Mouse (Mus musculus) WW6 (cell line): ENCODE data around the gene Tipin.
A peak's percentile ranks its signal among the peaks of the same experiment; 100 is the strongest.
"Not testable (repeated sequence)": the region's sequence is repeated elsewhere in the genome, so short reads cannot be mapped to it uniquely, and the experiment has no call there.

ENCODE experiments used
- DNase-seq: peaks from one replicate; pipeline ENCODE4 v3.0.0-alpha.2; 2013; ENCODE audit warnings: low read depth, low spot score

Gene Tipin

DNA sequence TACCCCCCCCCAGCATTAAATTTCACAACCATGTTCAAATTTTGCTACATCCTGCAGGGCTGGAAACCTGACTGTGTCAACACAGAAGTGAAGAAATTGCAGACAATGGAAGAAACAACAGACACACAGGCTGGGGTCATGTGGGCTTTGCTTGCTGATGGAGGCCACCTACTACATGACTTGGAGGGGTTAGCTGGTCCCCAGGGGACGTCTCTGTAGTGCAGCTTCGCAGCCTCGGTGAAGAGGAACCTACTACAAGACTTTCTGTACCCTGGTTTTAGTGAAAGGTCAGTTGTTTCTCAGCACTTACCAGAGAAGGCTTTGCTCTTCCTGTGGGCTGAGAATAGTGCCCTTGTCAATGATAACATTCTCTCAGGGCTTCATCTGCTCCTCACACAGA, 10.1 kb upstream of the Tipin start:
- no peak for DNase-seq

DNA sequence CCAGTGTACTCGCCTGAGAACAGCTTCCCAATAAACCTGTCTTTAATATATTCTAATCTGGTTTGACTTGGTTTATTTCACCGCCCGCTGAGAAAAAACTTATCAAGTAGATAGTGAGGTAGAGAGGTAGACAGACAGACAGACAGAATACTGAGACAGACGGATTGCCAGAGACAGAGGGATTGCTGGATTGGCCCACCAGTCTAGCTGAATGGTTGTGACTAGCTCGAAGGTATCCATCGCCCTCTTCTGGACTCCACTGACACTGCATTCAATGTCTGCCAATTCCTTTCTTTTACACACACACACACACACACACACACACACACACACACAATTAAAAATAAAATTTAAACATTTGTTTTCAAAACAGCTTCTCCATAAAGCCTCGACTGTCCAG, 8.8 kb upstream of the Tipin start:
- no peak for DNase-seq

GRCm38 (mm10) chr9:64273757-64274156, 7.6 kb upstream of the Tipin start:
- no peak for DNase-seq

DNA sequence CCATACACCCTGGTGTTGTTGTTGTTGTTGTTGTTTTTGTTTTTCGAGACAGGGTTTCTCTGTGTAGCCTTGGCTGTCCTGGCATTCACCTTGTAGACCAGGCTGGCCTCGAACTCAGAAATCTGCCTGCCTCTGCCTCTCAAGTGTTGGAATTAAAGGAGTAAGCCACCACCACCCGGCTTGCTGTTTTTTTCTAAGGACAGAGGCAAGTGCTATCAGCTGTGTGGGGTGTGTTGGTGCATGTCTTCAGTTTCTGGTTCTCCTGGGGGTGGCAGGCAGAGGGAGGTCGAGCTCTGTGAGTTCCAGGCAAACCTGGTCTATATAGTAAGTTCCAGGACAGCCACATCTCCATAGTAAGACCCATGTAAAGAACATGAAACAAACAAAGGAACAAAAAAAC, 7.1 kb upstream of the Tipin start:
- DNase-seq = no peak

- no peak for DNase-seq
These were observed 6.5 kb upstream of the Tipin start for GRCm38 (mm10) chr9:64274919-64275318.

DNA sequence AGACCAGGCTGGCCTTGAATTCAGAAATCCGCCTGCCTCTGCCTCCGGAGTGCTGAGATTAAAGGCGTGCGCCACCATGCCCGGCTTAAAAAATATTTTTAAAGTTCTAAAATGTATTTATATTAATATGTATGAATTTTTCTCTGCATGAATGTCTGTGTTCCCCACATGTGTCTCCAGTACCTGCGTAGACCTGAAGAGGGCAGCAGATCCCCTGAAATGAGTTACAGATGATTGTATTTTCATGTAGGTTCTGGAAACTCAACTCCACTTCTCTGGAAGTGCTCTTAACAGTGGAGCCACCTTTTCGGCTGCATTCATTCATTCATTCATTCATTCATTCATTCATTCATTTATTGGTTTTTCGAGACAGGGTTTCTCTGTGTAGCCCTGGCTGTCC, 3.7 kb upstream of the Tipin start:
- DNase-seq = no peak

DNA sequence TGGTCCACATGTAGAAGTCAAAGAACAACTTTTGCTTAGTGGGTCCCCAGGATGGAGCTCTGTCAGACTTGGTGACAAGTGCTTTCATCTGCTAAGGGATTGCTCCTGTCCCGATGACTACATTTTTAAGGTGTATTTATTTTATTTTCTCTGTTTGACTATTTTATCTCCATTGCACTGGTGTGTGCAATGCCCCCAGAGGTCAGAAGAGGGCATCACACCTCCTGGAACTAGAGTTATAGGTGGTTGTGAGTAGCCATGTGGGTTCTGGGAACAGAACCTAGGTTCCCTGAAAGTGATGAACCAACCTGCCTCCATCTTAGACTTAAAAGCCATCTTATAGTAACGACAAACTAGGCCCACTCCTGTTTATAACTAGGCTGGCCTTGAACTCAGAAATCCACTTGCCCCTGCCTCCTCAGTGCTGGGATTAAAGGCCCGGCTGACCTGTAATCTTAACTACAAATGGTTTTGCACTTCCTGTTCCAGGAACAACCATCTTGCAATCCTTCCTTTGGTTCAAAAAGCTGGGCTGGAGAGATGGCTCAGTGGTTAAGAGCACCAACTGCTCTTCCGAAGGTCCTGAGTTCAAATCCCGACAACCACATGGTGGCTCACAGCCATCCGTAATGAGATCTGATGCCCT, 2.6 kb upstream of the Tipin start:
- DNase-seq = no peak

DNA sequence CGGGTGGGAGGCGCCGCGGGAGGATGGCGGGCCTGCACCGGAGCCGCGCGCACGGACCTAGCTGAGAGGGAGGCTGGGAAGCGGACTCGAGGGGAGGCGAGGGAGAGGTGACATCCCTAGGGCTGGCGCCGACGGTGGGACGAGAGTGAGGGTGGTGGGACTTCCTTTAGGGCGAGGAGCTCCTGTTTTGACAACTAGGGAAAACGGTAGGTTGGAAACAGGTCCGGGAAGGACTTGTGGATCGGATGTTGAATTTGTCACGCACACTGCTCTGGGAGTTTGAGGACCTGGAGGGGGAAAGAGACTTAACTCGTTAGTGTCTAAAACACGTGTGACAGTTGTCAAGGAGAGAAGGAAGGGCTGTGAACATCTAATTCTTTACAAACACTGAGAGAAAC, 399 bp downstream of the Tipin start:
- no peak for DNase-seq

GRCm38 (mm10) chr9:64282404-64282987, 1.1 kb downstream of the Tipin start:
- DNase-seq = no peak

- DNase-seq = not testable (repeated sequence)
These were observed 21.7 kb downstream of the Tipin start for GRCm38 (mm10) chr9:64303086-64303485.

- no peak for DNase-seq
These were observed 25.3 kb downstream of the Tipin start for GRCm38 (mm10) chr9:64306476-64307312.

- DNase-seq = peak; percentile 29
These were observed 29.8 kb downstream of the Tipin start for GRCm38 (mm10) chr9:64310996-64311785.

- no peak for DNase-seq
These were observed 30.7 kb downstream of the Tipin start for GRCm38 (mm10) chr9:64312128-64312527.

DNA sequence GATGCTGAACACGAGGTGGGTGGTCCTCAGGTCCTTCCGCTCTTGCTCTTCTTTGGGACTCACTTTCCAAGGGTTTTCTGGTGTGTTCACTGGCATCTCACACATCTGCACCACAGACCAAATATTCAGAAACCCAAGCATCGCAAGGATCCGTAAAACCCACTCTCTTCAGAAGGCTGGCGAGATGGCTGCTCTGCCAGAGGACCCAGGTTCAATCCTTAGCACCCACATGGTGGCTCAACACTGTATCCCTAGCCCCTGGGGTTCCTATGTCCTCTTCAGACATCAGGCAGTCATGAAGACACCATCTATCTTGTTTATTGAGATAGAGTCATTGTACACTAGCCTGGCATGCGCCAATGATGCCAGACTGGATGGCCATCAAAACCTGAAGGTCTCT, 33.3 kb downstream of the Tipin start:
- no peak for DNase-seq

GRCm38 (mm10) chr9:64316986-64317385, 35.6 kb downstream of the Tipin start:
- no peak for DNase-seq

DNA sequence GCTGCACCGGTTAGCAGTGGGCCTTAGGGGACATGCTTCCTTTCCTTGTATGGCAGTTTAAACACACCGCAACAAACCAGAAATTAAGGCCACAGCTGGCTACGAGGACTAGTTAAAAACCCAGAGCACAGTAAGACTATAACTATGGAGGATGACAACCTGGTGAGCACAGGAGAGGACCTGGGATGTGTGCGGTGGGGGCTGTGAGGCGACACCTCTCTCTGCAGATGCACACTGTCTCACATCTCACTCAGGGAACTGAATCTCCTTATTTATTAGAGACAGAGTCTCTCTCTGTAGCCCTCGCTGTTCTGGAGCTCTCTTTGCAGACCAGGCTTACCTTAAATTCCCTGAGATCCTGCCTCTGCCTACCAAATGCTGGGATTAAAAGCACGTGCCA, 42.6 kb downstream of the Tipin start:
- DNase-seq = no peak

- no peak for DNase-seq
These were observed 54.4 kb downstream of the Tipin start for GRCm38 (mm10) chr9:64335825-64336224.

- no peak for DNase-seq
These were observed 58.0 kb downstream of the Tipin start for GRCm38 (mm10) chr9:64339361-64339760.

DNA sequence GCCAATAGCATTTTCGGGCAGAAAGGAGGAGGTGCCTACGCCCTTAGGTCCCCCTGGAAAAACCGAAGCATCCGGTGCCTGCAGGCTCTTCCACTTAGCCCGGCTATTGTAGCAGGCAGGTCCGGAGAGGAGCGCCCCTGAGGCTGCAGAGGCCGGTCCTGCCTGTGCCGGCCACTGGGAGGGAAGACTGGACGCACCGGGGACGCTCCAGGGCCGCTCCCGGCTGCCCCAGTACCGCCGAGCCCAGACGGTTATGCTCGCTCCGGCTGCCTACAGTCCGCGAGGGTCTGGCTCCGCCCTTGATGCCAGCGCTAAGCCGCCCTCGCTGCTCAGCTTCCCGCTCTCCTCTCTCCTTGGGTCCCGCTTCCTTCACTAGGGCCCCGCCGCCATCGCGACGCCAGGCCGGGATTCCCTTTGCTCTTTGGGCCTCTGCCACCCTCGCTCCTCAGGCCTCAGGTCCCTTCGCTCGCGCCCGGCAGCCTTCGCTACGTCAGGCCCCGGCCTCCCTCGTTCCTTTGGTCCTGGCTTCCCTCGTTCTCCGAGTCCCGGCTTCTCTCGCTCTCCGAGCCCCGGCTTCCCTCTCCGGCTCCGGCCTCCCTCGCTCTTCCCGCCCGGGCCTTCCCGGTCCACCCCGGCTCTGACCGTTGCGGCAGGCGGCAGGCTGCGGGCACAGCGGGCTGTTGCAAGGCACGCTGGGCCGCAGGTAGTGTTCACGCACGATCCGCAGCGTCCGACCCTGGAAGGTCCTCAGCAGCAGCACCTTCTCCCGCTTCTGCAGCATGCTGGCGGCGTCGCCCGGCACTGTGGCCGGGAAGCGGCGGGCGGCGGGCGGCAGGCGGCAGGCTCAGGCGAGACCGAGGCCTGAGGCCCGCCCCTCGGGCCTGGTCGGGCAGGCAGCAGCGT, 59.2 kb downstream of the Tipin start:
- peak; percentile 49 for DNase-seq

DNA sequence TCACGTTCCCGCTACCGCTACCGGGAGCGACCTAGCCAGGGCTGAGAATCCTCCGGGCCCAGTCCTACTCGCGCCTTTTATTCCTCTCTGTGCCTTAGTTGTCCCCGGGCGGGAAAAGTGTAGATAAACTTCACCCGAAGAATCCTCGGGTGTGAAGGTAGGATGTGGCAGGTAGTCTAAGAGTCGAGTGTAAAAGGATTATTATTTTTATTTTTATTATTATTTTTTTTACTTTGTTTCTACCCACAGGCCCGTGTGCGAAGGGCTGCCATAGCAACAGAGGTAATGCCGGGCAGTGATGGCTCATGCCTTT, 59.8 kb downstream of the Tipin start, which contains the start of gene Dis3l:
Gene Dis3l (minus strand): TSS at position 35 of the 313 bp plus-strand sequence.
- no peak for DNase-seq

DNA sequence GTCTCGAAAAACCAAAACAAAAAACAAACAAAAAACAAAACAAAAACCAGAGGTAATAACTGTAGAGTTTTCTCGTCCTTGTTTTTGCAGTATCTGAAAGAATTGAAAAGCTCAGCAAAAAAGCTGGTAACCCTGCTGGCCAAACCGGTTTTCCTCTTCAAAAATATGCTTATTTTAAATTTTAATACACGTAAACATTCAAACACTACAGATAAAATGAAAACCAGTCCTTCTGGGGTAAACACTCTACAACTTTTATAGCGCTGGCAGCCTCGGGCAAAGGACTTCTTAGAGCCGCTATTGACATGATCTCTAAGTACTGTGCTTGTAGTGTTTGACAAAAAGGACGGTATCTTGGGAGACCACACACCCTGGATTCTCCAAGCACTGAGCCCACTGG, 60.3 kb downstream of the Tipin start:
- no peak for DNase-seq
